Mouse (Mus musculus) liver, postnatal 0 days (tissue): Measurements from ENCODE around the gene Osbpl11.

Source experiments
- CTCF ChIP-seq: sonication (generic); IDR thresholded peaks from 2 replicates; pipeline ENCODE4 v1.5.1; 2016; ENCODE audit warnings: antibody characterized with exemption, low read depth
- EP300 ChIP-seq: IDR thresholded peaks from 2 replicates; pipeline ENCODE4 v1.6.1; 2016; ENCODE audit warnings: antibody characterized with exemption, low read depth, mild to moderate bottlenecking

- TF ChIP-seq EP300 (no peak), CTCF (no peak)
These were observed 38.7 kb upstream of the Osbpl11 start for GRCm38 (mm10) chr16:33146185-33146584.
